Mouse (Mus musculus) heart, postnatal 25 days (tissue): ENCODE measurements around the gene Zmynd10. TPM values are rescaled to one million over a fixed set of nuclear protein-coding genes. Genes with fewer than 3 reads are reported as not detected.

Source experiments
- DNase-seq: peaks from one replicate; pipeline ENCODE4 v3.0.0; 2022; ENCODE audit warnings: low spot score
- intact Hi-C: fragments of 180-260 bp; cut with DNase I; formaldehyde crosslinking; loops from one replicate; pipeline ENCODE4 v1.15.1; 2025
- total RNA-seq, 2 experiments: library from RNA; stranded (reverse); gene quantifications; 2 replicates each; pipeline ENCODE4 v1.2.3; 2021

The Zmynd10 gene
- total RNA-seq, result not detected

GRCm38 (mm10) chr9:107547026-107547425 is at the start of gene Zmynd10:
Gene Zmynd10, plus strand, starts transcription at chr9:107547298.
- intact Hi-C loops, result loop anchor here (1.0 kb wide), 1 partner anchor 14 kb away; no protein-coding TSS in a partner anchor
- DNase-seq, result peak; percentile 76

- intact Hi-C loops, result no loop called here
- no peak for DNase-seq
Observed at GRCm38 (mm10) chr9:107500708-107501286, 46.3 kb upstream of the Zmynd10 start.

GRCm38 (mm10) chr9:107502131-107502846 is 44.8 kb upstream of the Zmynd10 start:
- intact Hi-C loops, result no loop called here
- DNase-seq, result no peak

- no peak for DNase-seq
- intact Hi-C loops, result no loop called here
Observed at GRCm38 (mm10) chr9:107504662-107505537, 42.2 kb upstream of the Zmynd10 start.

GRCm38 (mm10) chr9:107508266-107508665 is 38.8 kb upstream of the Zmynd10 start:
- DNase-seq, result no peak
- intact Hi-C loops, result no loop called here

- intact Hi-C loops, result loop anchor here (5.0 kb wide), 1 partner anchor 218 kb away; no protein-coding TSS in a partner anchor
Observed at GRCm38 (mm10) chr9:107510384-107511100, 36.6 kb upstream of the Zmynd10 start.

GRCm38 (mm10) chr9:107511436-107511835 is 35.7 kb upstream of the Zmynd10 start:
- no peak for DNase-seq
- intact Hi-C loops, result loop anchor here (5.0 kb wide), 1 partner anchor 219 kb away; no protein-coding TSS in a partner anchor

More at GRCm38 (mm10) chr9:107510384-107511100, 36.6 kb upstream of the Zmynd10 start:
- DNase-seq, result no peak

GRCm38 (mm10) chr9:107512326-107512725 is 34.8 kb upstream of the Zmynd10 start:
- intact Hi-C loops, result loop anchor here (5.0 kb wide), 1 partner anchor 220 kb away; no protein-coding TSS in a partner anchor
- DNase-seq, result no peak

GRCm38 (mm10) chr9:107514303-107514955 is 32.7 kb upstream of the Zmynd10 start:
- intact Hi-C loops, result loop anchor here (1.0 to 5.0 kb wide), 3 partner anchors 148 to 222 kb away; no protein-coding TSS in a partner anchor
- peak; percentile 21 for DNase-seq

GRCm38 (mm10) chr9:107520331-107520730 is 26.8 kb upstream of the Zmynd10 start:
- intact Hi-C loops, result no loop called here
- no peak for DNase-seq

- no peak for DNase-seq
- intact Hi-C loops, result no loop called here
Observed at GRCm38 (mm10) chr9:107521190-107521589, 25.9 kb upstream of the Zmynd10 start.

GRCm38 (mm10) chr9:107521711-107522399 is 25.2 kb upstream of the Zmynd10 start:
- intact Hi-C loops, result no loop called here

GRCm38 (mm10) chr9:107522400-107522711 is 24.7 kb upstream of the Zmynd10 start:
- no peak for DNase-seq
- intact Hi-C loops, result no loop called here

More at GRCm38 (mm10) chr9:107521711-107522399, 25.2 kb upstream of the Zmynd10 start:
- no peak for DNase-seq

- intact Hi-C loops, result no loop called here
- DNase-seq, result peak; percentile 31
Observed at GRCm38 (mm10) chr9:107526198-107527026, 20.7 kb upstream of the Zmynd10 start.

GRCm38 (mm10) chr9:107533791-107534407 is 13.2 kb upstream of the Zmynd10 start, which contains the start of gene Tmem115:
Gene Tmem115, plus strand, starts transcription at chr9:107533945.
- intact Hi-C loops, result no loop called here
- peak; percentile 94 for DNase-seq

- no peak for DNase-seq
- intact Hi-C loops, result no loop called here
Observed at GRCm38 (mm10) chr9:107534408-107535202, 12.5 kb upstream of the Zmynd10 start.
